Mouse (Mus musculus) embryonic stem cell, embryonic (primary cell): ENCODE results near the gene Stpg4.

Experiments
- CTCF ChIA-PET, 4 experiments: fragments of 300-600 bp in 2 of 4; fragments of 350-600 bp in 2 of 4; sonication (Branson Sonifier 250); formaldehyde crosslinking; loops; one replicate each; lab custom pipeline; 2022; ENCODE audit warnings: inconsistent platforms in 2 of 4; lab: Charles Lee
- POLR2A ChIA-PET, 4 experiments: fragments of 300-600 bp in 2 of 4; fragments of 350-600 bp in 2 of 4; sonication (Branson Sonifier 250); formaldehyde crosslinking; loops; one replicate each; lab custom pipeline; 2022; ENCODE audit warnings: antibody characterized with exemption in 4 of 4, inconsistent platforms in 1 of 4; lab: Charles Lee

The Stpg4 gene

GRCm38 (mm10) chr17:87432743-87433142 is 5.2 kb upstream of the Stpg4 start:
- ChIA-PET POLR2A (interaction anchor here (0.6 to 11.9 kb wide), 14 partner anchors 9 to 145 kb away, joined by 3 to 303 read pairs (median 3); partner anchors contain the start of gene Calm2 (in 3 of the 4)), CTCF (interaction anchor here in 1 of 4 experiments (1.1 kb wide), 1 partner anchor 13 kb away, joined by 5 read pairs; no protein-coding TSS in a partner anchor)

- POLR2A ChIA-PET: interaction anchor here (0.6 to 11.9 kb wide), 13 partner anchors 9 to 145 kb away, joined by 3 to 303 read pairs (median 3); partner anchors contain the start of gene Calm2 (in 3 of the 4)
Observed at GRCm38 (mm10) chr17:87432314-87432713, 4.8 kb upstream of the Stpg4 start.

GRCm38 (mm10) chr17:87429431-87429830 is 1.9 kb upstream of the Stpg4 start:
- ChIA-PET CTCF (no interaction called here), POLR2A (interaction anchor here in 3 of 4 experiments (0.7 to 11.9 kb wide), 6 partner anchors 9 to 94 kb away, joined by 3 to 303 read pairs (median 18); partner anchors contain the start of gene Calm2 (in 3 of the 3))

More at GRCm38 (mm10) chr17:87432314-87432713, 4.8 kb upstream of the Stpg4 start:
- CTCF ChIA-PET: interaction anchor here in 1 of 4 experiments (1.1 kb wide), 1 partner anchor 14 kb away, joined by 5 read pairs; no protein-coding TSS in a partner anchor

GRCm38 (mm10) chr17:87418082-87418481 is 9.5 kb downstream of the Stpg4 start:
- POLR2A ChIA-PET: interaction anchor here in 3 of 4 experiments (0.7 to 2.6 kb wide), 9 partner anchors 9 to 57 kb away, joined by 3 to 13 read pairs (median 4); partner anchors contain the start of genes Calm2 (in 2 of the 3) and Stpg4 (in 1 of the 3)

GRCm38 (mm10) chr17:87406646-87407045 is 20.9 kb downstream of the Stpg4 start:
- POLR2A ChIA-PET: interaction anchor here in 3 of 4 experiments (0.6 to 1.7 kb wide), 16 partner anchors 21 to 567 kb away, joined by 3 to 20 read pairs (median 3); partner anchors contain the start of genes Calm2 (in 3 of the 3), Stpg4 (in 1 of the 3) and Ttc7 (in 1 of the 3)
- CTCF ChIA-PET: interaction anchor here in 2 of 4 experiments (0.6 to 1.2 kb wide), 3 partner anchors 12 to 168 kb away, joined by 3 read pairs; no protein-coding TSS in a partner anchor

More at GRCm38 (mm10) chr17:87418082-87418481, 9.5 kb downstream of the Stpg4 start:
- CTCF ChIA-PET: no interaction called here

- POLR2A ChIA-PET: interaction anchor here in 3 of 4 experiments (0.7 to 1.7 kb wide), 13 partner anchors 11 to 570 kb away, joined by 3 to 20 read pairs (median 3); partner anchors contain the start of genes Calm2 (in 3 of the 3) and Ttc7 (in 1 of the 3)
Observed at GRCm38 (mm10) chr17:87405576-87405975, 22.0 kb downstream of the Stpg4 start.

GRCm38 (mm10) chr17:87403462-87403861 is 24.1 kb downstream of the Stpg4 start:
- ChIA-PET CTCF (no interaction called here), POLR2A (interaction anchor here in 2 of 4 experiments (0.6 to 1.5 kb wide), 9 partner anchors 9 to 89 kb away, joined by 3 to 6 read pairs (median 3); partner anchors contain the start of gene Calm2 (in 2 of the 2))

More at GRCm38 (mm10) chr17:87405576-87405975, 22.0 kb downstream of the Stpg4 start:
- CTCF ChIA-PET: interaction anchor here in 1 of 4 experiments (0.6 to 1.2 kb wide), 2 partner anchors 61 to 90 kb away, joined by 3 read pairs; no protein-coding TSS in a partner anchor

GRCm38 (mm10) chr17:87402444-87402843 is 25.1 kb downstream of the Stpg4 start:
- CTCF ChIA-PET: no interaction called here
- POLR2A ChIA-PET: interaction anchor here in 2 of 4 experiments (0.6 to 1.5 kb wide), 3 partner anchors 10 to 43 kb away, joined by 3 to 6 read pairs (median 3); no protein-coding TSS in a partner anchor

- CTCF ChIA-PET: interaction anchor here in 1 of 4 experiments (0.6 kb wide), 2 partner anchors 48 to 1609 kb away, joined by 3 read pairs; no protein-coding TSS in a partner anchor
- POLR2A ChIA-PET: interaction anchor here in 3 of 4 experiments (1.1 to 2.2 kb wide), 3 partner anchors 12 to 50 kb away, joined by 3 to 7 read pairs (median 6); partner anchors contain the start of gene Calm2 (in 2 of the 3)
Observed at GRCm38 (mm10) chr17:87397088-87397487, 30.5 kb downstream of the Stpg4 start.

GRCm38 (mm10) chr17:87391242-87391641 is 36.3 kb downstream of the Stpg4 start:
- ChIA-PET CTCF (no interaction called here), POLR2A (no interaction called here)

- POLR2A ChIA-PET: interaction anchor here in 1 of 4 experiments (1.5 kb wide), 1 partner anchor 53 kb away, joined by 3 read pairs; no protein-coding TSS in a partner anchor
- CTCF ChIA-PET: interaction anchor here in 1 of 4 experiments (0.6 to 1.4 kb wide), 2 partner anchors 18 to 71 kb away, joined by 4 to 6 read pairs; no protein-coding TSS in a partner anchor
Observed at GRCm38 (mm10) chr17:87387068-87387467, 40.5 kb downstream of the Stpg4 start.

- ChIA-PET CTCF (interaction anchor here in 2 of 4 experiments (0.6 to 1.4 kb wide), 2 partner anchors 70 to 103 kb away, joined by 3 to 4 read pairs; partner anchors contain the start of gene Ttc7 (in 1 of the 2)), POLR2A (interaction anchor here in 2 of 4 experiments (0.7 to 1.8 kb wide), 3 partner anchors 34 to 55 kb away, joined by 3 to 5 read pairs (median 4); no protein-coding TSS in a partner anchor)
Observed at GRCm38 (mm10) chr17:87385835-87386234, 41.7 kb downstream of the Stpg4 start.

- ChIA-PET POLR2A (interaction anchor here in 2 of 4 experiments (1.2 to 3.6 kb wide), 3 partner anchors 65 to 91 kb away, joined by 3 to 25 read pairs (median 14); partner anchors contain the start of gene Calm2 (in 2 of the 2)), CTCF (interaction anchor here in 1 of 4 experiments (1.6 kb wide), 1 partner anchor 66 kb away, joined by 9 read pairs; no protein-coding TSS in a partner anchor)
Observed at GRCm38 (mm10) chr17:87380681-87381080, 46.9 kb downstream of the Stpg4 start.

GRCm38 (mm10) chr17:87379821-87380220 is 47.7 kb downstream of the Stpg4 start:
- CTCF ChIA-PET: interaction anchor here in 2 of 4 experiments (0.8 to 1.6 kb wide), 3 partner anchors 65 to 335 kb away, joined by 3 to 9 read pairs (median 3); no protein-coding TSS in a partner anchor
- POLR2A ChIA-PET: interaction anchor here in 3 of 4 experiments (0.6 to 3.6 kb wide), 11 partner anchors 9 to 92 kb away, joined by 3 to 25 read pairs (median 3); partner anchors contain the start of gene Calm2 (in 2 of the 3)

GRCm38 (mm10) chr17:87379160-87379624 is 48.3 kb downstream of the Stpg4 start:
- ChIA-PET CTCF (interaction anchor here in 2 of 4 experiments (0.8 to 1.7 kb wide), 4 partner anchors 10 to 335 kb away, joined by 3 to 9 read pairs (median 4); no protein-coding TSS in a partner anchor), POLR2A (interaction anchor here in 3 of 4 experiments (0.6 to 3.6 kb wide), 19 partner anchors 9 to 437 kb away, joined by 3 to 25 read pairs (median 4); partner anchors contain the start of genes Calm2 (in 2 of the 3) and Epcam (in 1 of the 3))

- CTCF ChIA-PET: interaction anchor here in 2 of 4 experiments (0.5 to 1.7 kb wide), 5 partner anchors 9 to 64 kb away, joined by 3 to 4 read pairs (median 3); no protein-coding TSS in a partner anchor
- POLR2A ChIA-PET: interaction anchor here (0.6 to 3.6 kb wide), 24 partner anchors 8 to 437 kb away, joined by 3 to 25 read pairs (median 4); partner anchors contain the start of genes Calm2 (in 2 of the 4) and Epcam (in 1 of the 4)
Observed at GRCm38 (mm10) chr17:87378354-87379159, 49.0 kb downstream of the Stpg4 start.
